Mouse (Mus musculus): Measurements from ENCODE around the gene Atxn7l1.

DNA sequence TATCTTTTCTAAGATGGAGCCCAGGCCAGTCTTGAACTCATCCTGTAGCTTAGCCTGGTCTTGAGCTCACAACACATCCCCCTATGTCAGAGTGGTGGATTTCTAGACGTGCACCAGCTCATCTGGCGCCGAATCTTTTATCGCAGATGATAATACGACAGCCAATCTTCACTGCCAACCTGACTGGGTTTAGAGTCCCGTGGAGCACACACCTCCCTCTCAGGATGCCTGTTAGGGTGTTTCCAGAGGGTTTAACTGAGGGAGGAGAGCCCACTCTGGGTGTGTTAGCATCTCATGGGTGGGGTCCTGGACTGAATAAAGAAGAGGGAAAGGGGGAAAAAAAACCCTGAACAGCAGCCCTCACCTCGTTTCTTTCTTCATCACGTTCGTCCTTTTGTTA is 124.9 kb downstream of the Atxn7l1 start:
- TF ChIP-seq CTCF (IDR thresholded peaks at IDR 0.05; ENCODE audit: extremely low read depth, insufficient read depth, insufficient read length, insufficient replicate concordance) (no peak), POLR2A (IDR thresholded peaks at IDR 0.05; ENCODE audit: low read depth, low read length) (no peak)

Measured in spleen, adult 2 months (tissue).